Mouse (Mus musculus): ENCODE measurements at regions not wholly inside any gene's neighbourhood (a gene's known extent, or its start where the extent isn't known, plus 50 kb on each side); places are given as distances from the start of the nearest gene placed in this dataset.

DNA sequence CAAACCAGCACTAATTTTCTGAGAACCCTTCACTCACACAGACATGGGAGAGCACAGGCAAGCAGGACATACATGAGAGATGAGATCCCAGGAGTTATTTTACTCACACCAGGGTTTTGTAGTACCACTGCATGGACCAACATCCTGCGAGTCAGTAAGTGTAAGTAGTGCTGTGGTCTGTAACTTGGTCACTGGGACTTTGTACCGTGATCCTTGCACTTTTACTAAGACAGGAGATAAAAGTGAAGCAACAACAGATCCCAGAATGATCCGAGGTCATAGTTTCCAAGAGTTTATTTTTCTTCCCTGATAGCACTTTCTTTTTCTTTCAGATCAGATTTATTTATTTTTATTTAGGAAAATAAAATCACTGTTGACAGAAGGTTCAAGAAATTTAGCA, 54.1 kb upstream of the Mtap start:
- DNase-seq (ENCODE audit: low spot score in 2 of 2): no peak

DNA sequence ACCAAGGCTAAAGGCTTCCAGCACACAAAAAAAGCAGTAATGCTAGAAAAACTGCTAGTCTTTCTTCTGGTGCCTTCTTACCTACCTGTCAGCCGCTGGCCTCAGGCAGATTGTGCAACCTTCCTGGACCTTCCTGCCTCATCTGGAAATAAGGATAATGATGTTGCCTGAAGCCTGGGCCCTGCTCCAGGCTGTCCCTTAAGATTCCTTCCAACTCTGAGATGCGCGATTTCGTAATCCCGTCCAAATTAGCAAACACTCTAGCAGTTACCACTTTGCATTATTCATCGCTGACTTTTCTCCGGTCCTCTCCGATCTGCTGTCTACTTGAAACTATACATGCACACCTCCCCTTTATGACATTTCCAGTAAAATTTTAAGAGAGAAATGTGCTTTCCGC, 58.4 kb upstream of the Mtap start:
- no peak for DNase-seq (ENCODE audit: low spot score in 2 of 2)

DNA sequence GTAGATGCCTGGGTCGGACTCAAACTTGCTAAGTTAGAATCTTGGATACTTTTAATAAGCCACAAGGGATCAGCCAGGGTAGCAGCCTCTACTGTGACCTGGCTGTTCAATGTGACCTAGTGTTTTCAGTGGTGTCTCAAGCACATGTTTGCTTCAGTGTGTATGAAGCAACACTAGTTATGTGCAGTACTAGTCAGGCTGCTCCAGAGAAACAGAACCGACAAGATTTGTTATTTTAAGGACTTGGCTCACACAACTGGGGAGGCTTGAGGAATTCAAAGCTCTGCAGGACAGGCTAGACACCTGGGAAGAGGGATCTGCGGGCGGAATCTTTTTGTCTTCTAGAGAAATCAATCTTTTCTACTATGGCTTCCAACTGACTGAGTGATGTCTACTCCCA, 62.2 kb upstream of the Mtap start:
- no peak for DNase-seq (ENCODE audit: low spot score in 2 of 2)

DNA sequence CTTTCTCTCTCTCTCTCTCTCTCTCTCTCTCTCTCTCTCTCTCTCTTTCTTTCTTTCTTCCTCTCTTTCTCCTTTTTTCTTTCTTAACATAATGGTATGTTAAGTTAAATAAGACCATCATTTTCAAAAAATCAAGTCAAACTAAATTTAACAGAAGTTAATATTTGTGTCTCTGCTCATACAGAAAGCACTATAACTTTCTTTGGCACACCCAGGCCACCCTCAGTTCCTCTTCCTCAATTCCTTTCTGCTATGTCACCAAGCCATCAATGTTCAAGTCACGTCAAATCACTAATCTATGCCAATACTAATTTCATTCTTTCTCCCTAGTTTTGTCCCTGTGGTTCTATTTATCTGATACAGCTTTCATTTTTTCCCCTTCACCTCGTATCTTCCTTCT, 66.5 kb upstream of the Mtap start:
- DNase-seq (ENCODE audit: low spot score in 2 of 2): no peak

DNA sequence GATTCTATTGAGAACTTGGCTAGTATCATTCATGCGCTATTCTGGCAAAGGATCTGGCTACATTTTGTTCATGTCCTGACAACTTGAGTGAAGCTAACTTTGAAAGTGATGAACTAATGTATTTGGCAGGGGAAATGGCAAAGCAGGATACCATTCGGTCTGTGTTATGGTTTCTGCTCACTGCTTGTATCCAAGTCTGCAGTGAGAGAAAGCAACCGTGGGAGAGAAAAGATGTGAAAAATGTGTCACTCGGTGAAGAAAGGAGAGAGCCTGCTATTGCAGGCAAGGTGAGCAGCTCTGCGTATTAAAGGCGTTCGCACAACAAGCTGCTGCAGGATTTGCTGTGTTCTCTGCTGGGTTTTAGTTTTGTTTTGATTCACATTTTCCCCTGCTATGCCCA, 72.5 kb upstream of the Mtap start:
- DNase-seq (ENCODE audit: low spot score in 2 of 2): no peak

DNA sequence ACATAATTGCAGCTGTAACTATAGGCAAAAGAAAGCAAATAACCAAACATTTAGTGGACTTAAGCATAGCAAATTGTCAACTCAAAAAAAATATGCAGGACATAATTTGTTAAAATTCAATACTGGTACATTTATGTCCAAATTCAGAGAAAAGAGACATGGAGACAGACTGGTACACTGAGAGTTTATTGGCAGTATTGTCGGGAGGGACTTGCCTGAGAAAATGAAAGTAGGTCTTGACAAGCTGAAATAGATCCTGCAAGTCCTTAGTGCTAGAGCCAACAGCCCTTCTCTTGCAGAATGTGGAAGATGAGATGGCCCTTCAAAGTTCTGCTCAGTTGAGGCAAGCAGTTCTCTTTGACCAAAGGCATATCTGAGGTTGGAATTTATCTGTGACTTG, 74.5 kb upstream of the Mtap start:
- no peak for DNase-seq (ENCODE audit: low spot score in 2 of 2)

DNA sequence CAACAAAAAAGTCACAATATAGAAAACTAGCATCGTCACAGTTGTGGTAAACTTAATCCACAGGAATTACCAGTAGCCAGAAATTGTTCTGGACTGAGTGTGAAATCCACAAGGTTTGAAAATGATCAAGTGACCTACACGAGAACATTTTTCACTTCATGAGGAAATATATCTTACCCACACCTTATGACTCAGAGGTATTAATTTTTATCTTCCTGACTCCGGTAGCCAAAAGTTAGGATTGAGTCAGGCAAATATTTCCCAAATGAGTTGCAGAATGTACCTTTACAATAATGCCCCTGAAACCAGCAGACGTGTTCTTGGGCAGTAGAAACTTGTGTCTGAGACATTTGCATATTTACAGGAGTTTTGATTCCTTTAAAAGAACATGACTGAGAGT, 75.3 kb upstream of the Mtap start:
- no peak for DNase-seq (ENCODE audit: low spot score in 2 of 2)

DNA sequence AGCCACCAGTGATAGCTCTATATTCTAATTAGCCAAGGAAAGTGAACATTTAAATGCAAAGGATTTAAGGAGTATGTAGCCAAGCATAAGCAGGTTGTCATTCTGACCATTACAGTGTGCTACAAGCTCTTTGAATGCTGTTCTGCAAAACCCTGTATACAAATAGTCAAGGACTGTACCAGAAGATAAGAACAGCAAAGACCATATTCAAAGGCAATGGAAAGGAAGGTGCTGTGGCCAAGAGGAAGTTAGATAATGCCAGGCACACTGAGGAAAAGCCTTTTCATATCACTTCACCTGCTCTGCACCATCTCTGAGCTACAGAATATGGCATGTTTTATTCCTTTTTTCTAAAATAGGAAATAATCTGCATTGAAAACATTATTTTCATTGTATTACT, 79.3 kb upstream of the Mtap start:
- DNase-seq (ENCODE audit: low spot score in 2 of 2): no peak

DNA sequence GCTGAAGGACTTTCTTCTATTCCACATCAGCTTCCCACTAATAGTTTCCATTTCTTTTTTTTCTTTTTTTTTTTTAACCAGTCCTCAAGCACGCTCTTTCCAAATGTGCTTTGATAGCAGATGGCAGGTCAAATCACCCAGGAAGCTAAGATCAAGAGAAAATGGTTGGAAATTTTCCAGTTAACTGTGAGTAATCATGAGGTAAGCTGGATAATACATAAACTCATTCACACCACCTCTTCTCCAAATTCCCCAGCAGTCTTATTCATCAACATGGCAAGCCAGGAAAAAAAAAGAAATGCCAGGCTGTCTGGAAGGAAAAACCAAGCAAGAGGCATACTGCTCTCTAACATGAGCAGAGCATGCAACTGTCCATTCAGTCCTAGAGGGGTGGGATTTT, 79.8 kb upstream of the Mtap start:
- no peak for DNase-seq (ENCODE audit: low spot score in 2 of 2)

DNA sequence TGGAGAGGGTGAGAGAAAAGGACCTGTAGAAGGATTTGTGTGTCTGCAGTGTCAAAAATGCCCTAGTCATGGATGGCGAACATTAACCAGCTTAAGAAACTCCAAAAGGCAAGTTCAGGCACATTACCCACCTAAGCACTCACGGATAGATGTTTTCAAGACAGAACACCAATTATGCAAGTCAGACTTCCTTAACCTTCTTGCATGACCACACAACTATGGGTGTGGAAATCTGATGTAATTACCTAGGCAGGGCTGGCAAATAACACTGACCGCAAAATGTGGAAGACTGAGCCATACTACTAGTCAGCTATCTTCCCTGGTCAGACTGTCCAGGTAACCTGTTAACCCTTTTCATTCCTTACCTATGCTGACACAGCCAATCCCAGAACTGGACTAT, 81.0 kb upstream of the Mtap start:
- DNase-seq (ENCODE audit: low spot score in 2 of 2): peak in 1 of 2 experiments; percentile 23

DNA sequence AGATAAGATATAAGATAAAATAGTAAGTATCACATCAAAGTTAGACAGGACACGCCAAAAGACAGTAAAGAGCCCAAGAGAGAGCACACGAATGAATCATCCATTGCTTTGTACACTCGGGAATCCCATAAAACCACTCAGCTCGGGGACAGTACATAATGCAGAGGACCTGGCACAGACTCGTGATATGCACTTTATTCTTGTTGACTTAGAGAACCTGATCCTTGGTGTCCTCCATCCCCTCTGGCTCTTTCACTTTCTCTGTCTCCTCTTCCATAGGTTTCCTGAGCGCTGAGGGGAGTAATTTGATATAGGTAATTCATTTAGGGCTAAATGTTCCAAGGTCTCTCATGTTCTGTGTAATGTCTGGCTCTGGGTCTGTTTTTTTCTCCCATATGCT, 83.3 kb upstream of the Mtap start:
- no peak for DNase-seq (ENCODE audit: low spot score in 2 of 2)

DNA sequence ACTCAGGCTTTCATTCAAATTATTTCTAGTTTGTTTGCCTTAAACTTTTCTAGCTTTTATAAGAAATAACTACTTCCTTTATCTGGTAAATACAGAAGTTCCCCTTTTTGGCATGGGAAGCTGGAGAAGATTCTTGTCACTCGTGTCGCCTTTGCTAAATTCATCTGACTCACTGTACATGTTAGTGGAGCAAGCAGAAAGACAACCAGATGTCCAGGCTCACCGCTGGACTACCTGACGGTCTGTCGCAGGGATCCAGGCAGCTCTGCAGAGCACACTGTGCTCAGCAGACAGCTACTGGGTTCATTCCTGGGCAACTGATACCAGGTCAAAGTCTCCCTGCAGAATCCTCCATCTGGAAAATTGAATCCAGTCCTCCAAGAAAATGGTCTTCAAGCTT, 85.0 kb upstream of the Mtap start:
- no peak for DNase-seq (ENCODE audit: low spot score in 2 of 2)

DNA sequence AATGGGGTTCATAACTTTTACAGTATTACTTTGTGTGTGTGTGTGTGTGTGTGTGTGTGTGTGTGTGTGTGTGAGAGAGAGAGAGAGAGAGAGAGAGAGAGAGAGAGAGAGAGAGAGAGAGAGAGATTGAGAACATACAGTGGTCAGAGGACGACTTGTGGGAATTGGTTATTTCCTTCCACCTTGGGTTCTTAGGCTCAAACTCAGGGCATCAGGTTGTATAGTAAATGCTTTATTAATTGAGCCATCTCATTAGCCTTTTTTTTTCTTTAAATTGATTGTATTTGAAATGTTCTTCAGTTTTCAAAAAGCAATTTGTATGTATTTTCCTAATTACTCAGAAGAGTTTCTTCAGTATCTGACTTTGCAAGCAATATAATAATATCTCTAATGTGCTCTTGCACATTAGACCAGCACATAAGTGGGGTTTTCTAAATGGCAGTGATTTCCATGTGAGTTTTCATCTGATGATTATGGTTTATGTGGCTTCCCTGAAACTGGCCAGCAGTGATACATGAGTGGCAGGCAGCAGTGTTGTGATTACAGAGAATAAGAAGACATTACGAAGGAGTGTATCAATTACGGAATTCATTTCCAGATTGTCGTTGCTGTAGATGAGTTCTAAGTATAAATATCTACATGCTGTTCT, 86.2 kb upstream of the Mtap start:
- no peak for DNase-seq (ENCODE audit: low spot score in 2 of 2)

DNA sequence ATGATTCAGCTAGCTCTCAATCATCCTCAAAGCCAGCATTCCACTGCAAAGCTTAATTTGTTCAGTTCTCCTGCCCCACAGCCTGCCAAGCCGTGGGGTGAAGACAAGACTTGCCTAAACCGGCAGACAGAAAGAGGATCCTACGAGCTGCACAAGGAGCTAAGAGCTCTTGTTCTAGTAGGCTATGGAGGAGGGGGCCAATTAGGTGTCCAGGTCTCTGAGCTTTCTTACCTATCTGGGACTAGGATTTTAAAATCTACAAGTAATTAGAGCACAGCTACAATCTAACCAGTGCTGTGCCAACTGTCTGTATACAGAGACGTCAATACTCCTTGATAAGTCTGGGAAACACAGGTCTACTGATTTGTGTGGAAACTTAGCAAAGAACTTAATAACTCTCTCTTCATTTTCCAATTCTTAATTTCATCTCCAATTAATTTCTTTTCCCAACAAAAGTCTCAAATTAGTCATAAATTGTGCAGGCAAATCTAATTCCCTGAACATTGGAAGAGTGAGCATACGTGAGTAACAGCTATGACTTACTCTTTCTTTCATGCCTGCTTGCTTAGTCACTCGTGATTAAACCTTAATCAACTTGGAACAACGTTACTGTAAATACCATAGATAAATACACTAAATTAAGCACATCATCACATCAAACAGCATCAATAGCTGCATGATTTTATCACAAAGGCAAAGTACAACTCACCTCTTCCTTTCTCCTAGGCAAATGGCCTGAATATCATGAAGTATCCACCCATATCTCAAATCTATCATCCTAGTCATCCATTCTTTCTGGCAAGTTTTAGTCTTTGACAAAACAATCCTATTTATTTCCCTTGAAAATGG, 87.1 kb upstream of the Mtap start:
- no peak for DNase-seq (ENCODE audit: low spot score in 2 of 2)

DNA sequence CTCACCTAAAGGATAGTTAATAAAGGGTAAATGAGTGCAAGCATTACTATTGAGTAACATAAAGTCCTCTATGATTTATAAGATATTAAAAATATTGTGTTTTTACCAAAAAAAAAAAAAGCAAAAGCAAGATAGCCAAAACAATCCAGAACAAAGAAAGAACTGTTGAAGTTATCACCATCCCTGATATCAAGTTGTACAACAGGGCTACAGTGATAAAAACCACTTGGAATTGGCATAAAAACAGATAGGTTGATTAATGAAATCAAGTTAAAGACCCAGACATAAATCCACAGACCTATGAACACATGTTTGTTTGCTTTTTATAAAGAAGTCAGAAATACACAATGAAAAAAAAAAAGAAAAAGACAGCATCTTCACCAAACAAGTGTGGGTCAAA, 92.4 kb upstream of the Mtap start:
- no peak for DNase-seq (ENCODE audit: low spot score in 2 of 2)

DNA sequence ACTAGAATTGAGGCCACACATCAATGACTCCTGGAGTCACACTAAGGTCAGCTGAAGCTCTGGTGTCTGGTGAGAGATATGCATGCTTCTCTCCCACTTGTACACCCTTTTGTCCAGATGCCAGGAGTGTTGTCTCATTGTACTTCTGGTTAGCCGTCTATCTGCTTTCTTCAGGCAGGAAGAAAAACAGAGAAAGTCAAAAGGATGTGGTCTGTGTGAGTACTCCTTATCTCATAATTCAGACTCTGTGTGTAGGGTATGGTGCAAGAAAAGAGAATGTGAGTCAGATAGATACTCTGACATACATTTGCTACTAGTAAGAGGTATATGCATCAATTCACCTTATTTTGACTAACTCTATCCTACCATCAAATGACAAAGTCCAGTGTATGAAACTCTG, 92.9 kb upstream of the Mtap start:
- DNase-seq (ENCODE audit: low spot score in 2 of 2): no peak

DNA sequence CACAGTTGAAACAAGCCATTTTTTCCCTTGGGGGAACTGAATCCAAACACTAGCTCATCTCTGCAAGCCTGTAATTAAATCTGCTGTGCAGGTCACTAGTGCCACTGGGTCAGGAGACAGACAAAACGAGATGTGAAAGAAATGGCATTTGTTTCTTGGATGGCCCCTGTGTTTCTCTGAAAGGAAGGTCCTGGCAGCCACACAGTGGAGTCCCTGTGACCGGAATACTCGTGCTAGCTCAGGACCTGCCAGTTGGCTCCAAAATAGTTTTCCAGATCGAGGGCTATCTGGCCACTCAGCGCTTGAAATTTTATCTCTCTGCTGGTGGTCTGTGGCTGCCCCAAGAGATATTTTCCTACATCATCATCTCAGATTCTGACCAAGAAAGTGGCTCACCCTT, 96.1 kb upstream of the Mtap start:
- DNase-seq (ENCODE audit: low spot score in 2 of 2): no peak

DNA sequence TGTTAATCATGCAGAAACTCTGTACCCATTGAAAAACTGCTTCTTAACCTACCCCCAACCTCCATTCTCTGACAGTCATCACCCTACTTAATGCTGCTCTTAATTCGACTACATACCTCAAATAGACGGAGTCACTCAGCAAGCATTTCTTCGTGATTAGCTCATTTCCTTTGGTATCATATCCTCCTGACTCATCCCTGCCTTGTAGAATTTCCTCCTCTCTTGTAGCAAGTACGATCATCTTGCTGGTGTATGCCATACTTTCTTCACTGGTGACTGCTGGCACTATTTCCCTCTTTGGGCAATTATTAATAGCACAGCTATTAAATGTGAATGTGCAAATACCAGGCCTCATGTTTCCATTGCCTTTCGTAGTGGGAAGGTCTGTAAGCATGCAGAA, 98.0 kb upstream of the Mtap start:
- DNase-seq (ENCODE audit: low spot score in 2 of 2): no peak

DNA sequence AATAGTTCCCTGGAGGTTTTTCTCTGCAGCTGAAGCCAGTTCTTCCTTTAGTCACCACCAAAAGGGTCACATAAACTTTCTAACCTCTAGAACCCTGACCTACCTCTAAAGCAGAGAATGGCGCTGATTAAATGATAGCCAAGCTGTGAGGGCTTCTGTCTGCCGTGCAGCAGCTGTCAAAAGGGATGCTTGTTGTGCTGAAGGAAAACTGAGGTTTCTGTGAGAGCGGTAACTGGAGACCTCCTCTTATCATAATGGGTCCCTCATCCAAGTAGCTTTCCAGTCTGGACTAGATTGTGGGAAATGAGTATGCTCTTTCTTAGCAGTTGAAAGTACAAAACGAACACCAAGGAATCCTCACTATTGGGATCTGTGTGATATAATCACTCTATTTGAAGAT, 98.8 kb upstream of the Mtap start:
- no peak for DNase-seq (ENCODE audit: low spot score in 2 of 2)

DNA sequence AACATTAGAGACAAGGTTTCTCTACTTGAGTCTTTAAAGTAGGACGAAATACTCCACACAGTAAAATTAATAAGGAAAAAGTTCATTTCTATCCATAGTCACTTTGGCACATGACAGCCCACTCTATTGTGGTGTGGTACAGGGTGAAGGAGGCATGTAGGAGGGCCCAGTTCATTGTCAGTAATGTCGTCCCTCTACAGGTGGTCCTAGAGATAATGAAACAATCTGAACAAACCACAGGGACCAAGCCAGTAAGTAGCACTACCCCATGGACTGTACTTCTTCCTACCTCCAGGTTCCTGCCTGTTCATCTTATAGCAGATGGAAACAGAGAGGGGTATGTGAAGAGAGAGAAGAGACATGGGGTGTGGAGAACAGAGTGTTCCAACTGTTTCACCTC, 102.1 kb upstream of the Mtap start:
- no peak for DNase-seq (ENCODE audit: low spot score in 2 of 2)

DNA sequence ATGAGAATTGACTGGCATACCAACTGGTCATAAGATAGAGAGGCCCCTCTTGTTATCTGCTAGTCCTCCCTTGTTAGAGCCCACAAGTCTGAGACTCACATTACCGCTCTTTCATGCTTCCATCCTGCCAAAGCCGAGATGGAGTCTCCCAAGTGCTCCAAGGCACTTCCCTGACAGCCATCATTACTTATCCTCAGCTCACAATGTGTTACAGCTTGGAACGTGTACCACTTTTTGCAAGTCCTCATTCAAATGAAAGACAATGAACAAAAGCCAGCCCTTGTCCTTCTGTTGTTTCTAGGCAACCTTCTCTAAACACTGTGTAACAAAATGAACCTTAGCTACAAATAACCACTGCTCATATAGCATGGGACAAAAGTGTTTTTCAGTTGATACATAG, 102.6 kb upstream of the Mtap start:
- no peak for DNase-seq (ENCODE audit: low spot score in 2 of 2)

DNA sequence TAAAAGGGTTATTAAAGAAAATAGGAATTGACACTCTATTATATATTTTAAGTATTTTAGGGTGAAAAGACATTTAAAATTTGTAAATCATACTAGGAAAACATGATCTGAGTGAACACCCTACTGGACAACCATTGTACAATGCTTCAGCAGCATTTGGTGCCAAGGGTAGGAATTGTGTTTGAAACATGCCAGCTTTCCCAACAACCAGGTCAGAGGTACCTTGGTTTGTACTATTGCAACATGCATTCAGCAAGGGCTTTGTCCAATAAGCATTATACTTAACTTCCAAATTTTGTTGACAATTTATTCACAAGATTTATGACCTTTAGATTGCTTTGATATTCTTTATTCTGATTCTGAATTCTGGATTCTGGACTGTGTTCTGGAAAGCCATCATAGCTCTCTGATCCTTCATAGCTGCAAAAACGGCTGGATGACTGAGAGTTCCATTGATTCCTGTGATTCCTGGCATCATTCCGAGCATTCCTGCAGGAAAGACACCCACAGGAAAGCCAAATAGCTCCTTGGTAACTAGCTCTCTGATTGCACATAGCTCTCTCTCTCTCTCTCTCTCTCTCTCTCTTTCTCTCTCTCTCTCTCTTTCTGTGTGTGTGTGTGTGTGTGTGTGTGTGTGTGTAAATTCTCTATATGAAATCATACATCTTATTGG, 124.1 kb upstream of the Mtap start:
- DNase-seq (ENCODE audit: low spot score in 2 of 2): no peak

DNA sequence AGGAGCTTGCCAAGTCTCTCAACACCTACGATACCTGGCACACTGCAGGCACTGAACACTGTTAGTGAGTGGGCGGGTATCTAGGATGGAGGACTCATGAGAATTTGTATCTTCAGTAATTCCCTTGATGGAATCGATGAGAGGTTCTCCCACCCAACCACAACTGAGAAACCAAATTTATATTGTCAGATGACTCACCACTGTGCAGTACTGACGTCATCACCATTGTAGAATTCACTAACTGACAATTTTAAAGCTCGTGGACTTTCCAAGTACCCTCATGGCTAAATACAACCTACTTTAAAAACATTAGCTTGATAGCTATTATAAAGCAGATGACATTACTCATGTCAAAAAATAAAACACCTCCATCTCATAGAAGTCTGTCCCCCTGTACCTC, 128.4 kb upstream of the Mtap start:
- DNase-seq (ENCODE audit: low spot score in 2 of 2): no peak

All from urinary bladder, adult 18-20 months (tissue).